Mouse (Mus musculus): ENCODE measurements around the gene Yif1a.

GRCm38 (mm10) chr19:5131237-5131636 is 42.9 kb downstream of the Yif1a start:
- TF ChIP-seq CTCF (IDR thresholded peaks at IDR 0.05; ENCODE audit: low read depth, low read length), result no peak
- TF ChIP-seq GATA1 (IDR thresholded peaks at IDR 0.05; ENCODE audit: borderline replicate concordance, low read length), result no peak
- no peak for TF ChIP-seq POLR2AphosphoS5 (IDR thresholded peaks at IDR 0.05; ENCODE audit: insufficient replicate concordance, low read depth, low read length)
- TF ChIP-seq GATA2 (IDR thresholded peaks at IDR 0.05; ENCODE audit: borderline replicate concordance, low read depth, low read length), result no peak
